Mouse (Mus musculus) heart, adult 2 months (tissue): Measurements from ENCODE around the gene Fam169a. TPM values are rescaled to one million over a fixed set of nuclear protein-coding genes. Genes with fewer than 3 reads are reported as not detected.

Source experiments
- DNase-seq, 2 experiments: peaks; one replicate each; pipeline ENCODE4 v3.0.0; 2021
- H3K27ac ChIP-seq: fragments of 200-600 bp; 2 replicates; pipeline ENCODE4 v1.8.1; 2022
- H3K27me3 ChIP-seq: fragments of 200-500 bp; 2 replicates; pipeline ENCODE4 v1.6.1; 2012; ENCODE audit warnings: mild to moderate bottlenecking, low read length, inconsistent platforms, mixed read lengths; ENCODE audit not compliant: control insufficient read depth, insufficient read depth
- H3K36me3 ChIP-seq: fragments of 200-500 bp; 2 replicates; pipeline ENCODE4 v1.6.1; 2012; ENCODE audit warnings: low read length, inconsistent platforms; ENCODE audit not compliant: control insufficient read depth, insufficient read depth
- H3K4me1 ChIP-seq: fragments of 200-500 bp; 2 replicates; pipeline ENCODE4 v1.6.1; 2011; ENCODE audit warnings: low read length; ENCODE audit not compliant: control insufficient read depth, insufficient read depth
- H3K4me3 ChIP-seq: fragments of 200-600 bp; 2 replicates; pipeline ENCODE4 v1.8.1; 2022
- H3K79me2 ChIP-seq: fragments of 200-500 bp; replicated peaks from 2 replicates; pipeline ENCODE4 v1.6.1; 2012; ENCODE audit warnings: mild to moderate bottlenecking, inconsistent platforms, low read length, moderate library complexity, mixed read lengths; ENCODE audit not compliant: control insufficient read depth, insufficient read depth
- H3K9ac ChIP-seq: fragments of 200-500 bp; 2 replicates; pipeline ENCODE4 v1.6.1; 2012; ENCODE audit warnings: low read depth, mild to moderate bottlenecking, control low read depth, inconsistent platforms, low read length, mixed read lengths
- CTCF ChIP-seq: fragments of 200-600 bp; IDR thresholded peaks from 2 replicates; pipeline ENCODE4 v1.8.1; 2022; ENCODE audit warnings: antibody characterized with exemption, mild to moderate bottlenecking, moderate library complexity
- EP300 ChIP-seq: fragments of 200-500 bp; IDR thresholded peaks from 2 replicates; pipeline ENCODE4 v1.6.1; 2011; ENCODE audit warnings: low read depth, low read length, control low read depth; ENCODE audit not compliant: insufficient read depth
- POLR2A ChIP-seq: fragments of 200-500 bp; IDR thresholded peaks from 2 replicates; pipeline ENCODE4 v1.6.1; 2011; ENCODE audit warnings: mild to moderate bottlenecking, low read depth, low read length, control low read depth; ENCODE audit not compliant: insufficient read depth
- WGBS: fragments of 180-500 bp; shearing (Covaris S2); methylation state at CpG from one replicate; pipeline ENCODE4 v1.1.7; 2018; 5-methylcytosine and 5-hydroxymethylcytosine counted together
- intact Hi-C: fragments of 180-260 bp; cut with DNase I; formaldehyde crosslinking; loops from one replicate; pipeline ENCODE4 v1.15.1; 2025
- polyA plus RNA-seq: library from polyadenylated mRNA; depleted of rRNA; stranded (reverse); fragments of >200 nt; gene quantifications from 2 replicates; pipeline ENCODE4 v1.2.3, GENCODE M21; 2012
- total RNA-seq, 2 experiments: library from RNA; stranded (reverse); gene quantifications; 2 replicates each; pipeline ENCODE4 v1.2.3; 2021

Gene Fam169a
- total and polyA plus RNA-seq, 3 experiments: 0.12 to 0.50 (median 0.42) TPM

DNA sequence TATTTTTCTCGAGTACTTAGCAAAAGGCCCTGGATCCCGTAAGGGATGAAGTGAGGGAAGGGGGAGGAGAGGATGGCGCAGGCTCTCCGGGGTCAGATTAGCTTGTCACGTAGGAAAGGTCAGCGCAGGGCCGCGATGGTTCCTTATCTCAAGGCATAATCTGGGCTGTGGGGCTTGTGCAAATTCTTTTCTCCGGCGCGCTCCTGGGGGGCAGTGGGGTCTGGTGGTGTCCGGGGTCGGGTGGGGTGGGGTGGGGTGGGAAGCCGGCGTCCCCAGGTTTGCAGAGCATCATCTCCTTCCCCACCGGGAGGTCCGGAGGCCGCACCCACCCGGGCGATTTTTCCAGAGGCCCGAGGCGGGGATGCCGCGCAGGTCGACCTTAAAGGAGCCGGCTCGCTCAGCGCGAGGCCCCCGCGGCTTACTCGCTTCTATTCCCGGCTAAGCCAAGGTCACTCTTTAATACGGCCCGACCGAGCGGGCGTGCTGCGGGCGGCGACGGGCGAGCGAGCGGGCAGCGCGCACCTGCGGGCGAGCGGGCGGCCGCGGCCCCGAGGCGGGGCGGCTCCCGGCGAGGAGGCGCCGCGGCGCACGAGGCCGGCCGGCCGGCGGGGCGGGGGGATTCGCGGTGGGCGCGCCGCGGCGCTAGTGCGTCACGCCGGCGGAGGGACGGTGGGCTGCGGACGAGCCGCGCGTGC lies 4.0 kb downstream of the Fam169a start:
- 14% methylated on average over 75 of the region's 85 CpGs for WGBS
- Histone ChIP-seq H3K4me1 (no peaks in the 10 kb centered on the region), H3K9ac (peak overlapping the region; percentile 45; the same call in 1 of the 2 replicates), H3K4me3 (peak overlapping the region; percentile 38; the same call in 1 of the 2 replicates), H3K27me3 (peaks cover 11% of the 10 kb centered on the region), H3K36me3 (no peaks in the 10 kb centered on the region), H3K79me2 (no peaks in the 10 kb centered on the region), H3K27ac (no peak overlapping the region)
- TF ChIP-seq POLR2A: no peak
- no peak for TF ChIP-seq EP300
- no peak for TF ChIP-seq CTCF
- DNase-seq: peak in 1 of 2 experiments; percentile 20
- intact Hi-C loops: no loop called here

DNA sequence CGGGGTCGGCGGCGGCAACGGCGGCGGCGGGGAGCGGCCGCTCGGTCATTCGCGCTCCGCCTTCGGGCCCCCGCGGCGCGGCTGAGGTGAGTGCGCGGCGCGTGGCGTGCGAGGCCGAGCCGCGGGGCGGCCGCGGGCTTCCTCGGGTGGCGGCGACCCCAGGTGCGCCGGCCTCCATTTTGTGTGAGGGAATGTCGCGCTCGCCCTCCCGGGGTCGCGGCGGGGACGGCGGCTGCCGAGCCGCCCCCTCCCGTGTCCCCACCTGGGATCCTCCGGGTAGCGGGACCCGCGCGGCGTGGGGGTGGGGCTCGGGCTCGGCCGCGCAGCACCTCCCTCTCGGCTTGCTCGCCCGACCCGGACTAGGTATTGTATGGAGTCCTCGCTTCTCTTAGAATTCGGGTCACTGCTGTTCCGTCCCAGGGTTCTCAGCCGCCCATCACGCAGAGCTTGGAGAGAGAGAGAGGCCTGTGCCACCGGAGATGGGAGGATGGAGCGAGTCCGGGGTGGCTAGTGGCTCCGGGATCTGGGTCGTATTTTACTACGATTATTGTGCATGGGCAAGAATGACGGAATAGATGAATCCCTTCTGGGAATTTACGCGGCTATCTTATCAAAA lies 4.6 kb downstream of the Fam169a start:
- Histone ChIP-seq H3K9ac (peak overlapping the region; percentile 23; the same call in 1 of the 2 replicates), H3K4me1 (no peaks in the 10 kb centered on the region), H3K27me3 (peaks cover 10% of the 10 kb centered on the region), H3K27ac (no peak overlapping the region), H3K79me2 (no peaks in the 10 kb centered on the region), H3K36me3 (no peaks in the 10 kb centered on the region), H3K4me3 (peak overlapping the region; percentile 53)
- intact Hi-C loops: no loop called here
- peak; percentile 11 to 26 for DNase-seq
- TF ChIP-seq EP300: no peak
- TF ChIP-seq POLR2A: no peak
- TF ChIP-seq CTCF: no peak
- WGBS: 3% methylated on average over 60 of the region's 76 CpGs

DNA sequence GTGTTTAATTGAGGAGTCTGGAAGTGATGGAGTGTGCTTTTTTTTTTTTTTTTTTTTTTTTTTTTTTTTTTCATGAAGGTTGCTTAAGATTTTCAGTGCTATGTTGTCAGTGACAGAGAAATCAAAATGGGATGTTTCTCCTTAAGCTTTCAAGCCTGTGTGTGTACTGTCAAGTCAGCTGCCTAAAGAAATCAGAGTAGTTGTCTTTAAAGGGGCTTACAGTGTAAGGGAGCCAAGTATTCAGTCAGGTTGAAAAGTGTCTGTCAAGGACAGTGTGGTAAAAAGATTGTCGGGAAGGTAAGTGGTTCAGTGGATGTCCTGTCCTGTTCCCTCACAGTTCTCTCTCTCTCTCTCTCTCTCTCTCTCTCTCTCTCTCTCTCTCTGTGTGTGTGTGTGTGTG lies 6.4 kb downstream of the Fam169a start:
- 82% methylated on average over 1 of the region's 1 CpGs for WGBS
- Histone ChIP-seq H3K9ac (no peak overlapping the region), H3K79me2 (no peaks in the 10 kb centered on the region), H3K4me1 (no peaks in the 10 kb centered on the region), H3K36me3 (no peaks in the 10 kb centered on the region), H3K4me3 (no peak overlapping the region), H3K27me3 (peaks cover 9% of the 10 kb centered on the region), H3K27ac (no peak overlapping the region)
- DNase-seq: no peak
- TF ChIP-seq EP300: no peak
- no peak for TF ChIP-seq CTCF
- TF ChIP-seq POLR2A: no peak
- intact Hi-C loops: no loop called here

DNA sequence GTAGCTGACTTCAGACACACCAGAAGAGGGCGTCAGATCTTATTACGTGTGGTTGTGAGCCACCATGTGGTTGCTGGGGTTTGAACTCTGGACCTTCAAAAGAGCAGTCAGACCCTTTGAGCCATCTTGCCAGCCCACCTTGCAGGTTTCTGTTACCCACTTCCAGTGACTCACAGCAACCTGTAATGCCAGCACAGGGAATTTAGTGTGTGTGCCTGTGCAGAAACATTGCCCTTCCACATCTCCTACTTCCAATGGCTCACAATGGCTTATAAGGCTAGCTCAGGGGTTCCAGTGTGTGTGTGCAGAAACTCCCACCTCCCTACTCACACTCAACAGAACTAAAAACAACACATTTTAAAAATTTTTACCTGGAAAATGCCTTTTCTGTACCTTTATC lies 10.5 kb downstream of the Fam169a start:
- H3K4me3 ChIP-seq: no peak overlapping the region
- H3K79me2 ChIP-seq: no peaks in the 10 kb centered on the region
- no peaks in the 10 kb centered on the region for H3K4me1 ChIP-seq
- no peak for TF ChIP-seq CTCF
- TF ChIP-seq POLR2A: no peak
- no peak for TF ChIP-seq EP300
- H3K27me3 ChIP-seq: no peaks in the 10 kb centered on the region
- no peaks in the 10 kb centered on the region for H3K36me3 ChIP-seq
- H3K27ac ChIP-seq: no peak overlapping the region
- intact Hi-C loops: no loop called here
- DNase-seq: no peak
- WGBS: 94% methylated on average over 2 of the region's 2 CpGs
- no peak overlapping the region for H3K9ac ChIP-seq

DNA sequence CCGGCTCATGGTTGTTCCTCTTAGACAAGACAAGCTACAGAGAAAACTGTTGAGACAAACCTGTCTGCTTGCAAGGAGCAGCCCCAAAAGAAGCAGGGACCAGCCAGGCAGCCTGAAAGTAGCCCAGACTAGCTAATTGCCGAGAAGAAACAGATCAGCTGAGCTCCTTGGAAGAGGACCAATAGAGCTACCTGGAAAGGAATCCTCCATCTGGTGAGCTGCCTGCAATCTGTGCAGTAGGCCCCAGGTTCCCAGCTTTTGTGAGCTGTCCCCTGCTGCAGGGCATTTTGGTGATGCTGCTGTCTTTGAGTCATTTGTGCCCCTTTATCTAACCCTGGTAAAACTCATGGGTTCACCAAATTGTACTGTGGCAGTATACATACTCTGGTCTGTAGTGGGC lies 13.1 kb downstream of the Fam169a start:
- Histone ChIP-seq H3K27ac (no peak overlapping the region), H3K9ac (no peak overlapping the region), H3K27me3 (no peaks in the 10 kb centered on the region), H3K4me3 (no peak overlapping the region), H3K4me1 (no peaks in the 10 kb centered on the region), H3K79me2 (no peaks in the 10 kb centered on the region), H3K36me3 (no peaks in the 10 kb centered on the region)
- intact Hi-C loops: no loop called here
- 79% methylated on average over 2 of the region's 2 CpGs for WGBS
- no peak for TF ChIP-seq EP300
- DNase-seq: no peak

DNA sequence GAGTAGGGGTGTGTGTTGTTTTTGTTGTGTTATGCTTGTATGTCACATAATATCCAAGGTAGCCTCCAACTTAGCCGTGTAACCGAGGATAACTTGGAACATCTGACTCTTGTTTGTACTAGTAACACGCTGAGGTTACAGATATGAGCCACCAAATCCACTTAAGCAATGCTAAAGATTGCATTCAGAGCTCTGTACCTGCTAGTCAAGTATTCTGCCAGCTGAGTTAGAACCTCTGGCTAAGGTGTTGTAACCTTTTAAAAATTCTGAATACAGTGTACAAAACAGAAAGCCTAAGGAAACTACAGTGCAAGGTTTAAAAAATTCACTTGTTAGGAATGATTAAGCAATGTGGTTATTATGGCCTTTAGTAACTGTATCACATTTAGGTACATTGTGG lies 13.5 kb downstream of the Fam169a start:
- no peaks in the 10 kb centered on the region for H3K36me3 ChIP-seq
- intact Hi-C loops: no loop called here
- TF ChIP-seq CTCF: no peak
- no peak for TF ChIP-seq POLR2A
- no peak for TF ChIP-seq EP300
- H3K9ac ChIP-seq: no peak overlapping the region
- no peak overlapping the region for H3K27ac ChIP-seq
- H3K4me3 ChIP-seq: no peak overlapping the region
- no peak for DNase-seq
- no peaks in the 10 kb centered on the region for H3K79me2 ChIP-seq
- WGBS: 72% methylated on average over 3 of the region's 3 CpGs
- no peaks in the 10 kb centered on the region for H3K27me3 ChIP-seq
- H3K4me1 ChIP-seq: no peaks in the 10 kb centered on the region
